Mouse (Mus musculus) MEL (cell line): ENCODE results near the gene Wasf2.

ENCODE experiments used
- CHD1 ChIP-seq: IDR thresholded peaks from 2 replicates; pipeline ENCODE4 v1.6.1; 2012; ENCODE audit warnings: low read depth, mild to moderate bottlenecking, inconsistent platforms, low read length, improper control_type of control experiment
- CTCF ChIP-seq, 3 experiments: IDR thresholded peaks in 2 of 3; conservative IDR thresholded peaks in 1 of 3; 2 replicates each; pipeline ENCODE4 v1.5.1; 2011 to 2012; ENCODE audit warnings: low read length in 3 of 3, low read depth in 2 of 3, mild to moderate bottlenecking in 2 of 3, improper control_type of control experiment in 1 of 3, inconsistent platforms in 1 of 3, mixed read lengths in 1 of 3, moderate library complexity in 1 of 3; ENCODE audit not compliant: control insufficient read depth in 1 of 3, insufficient read depth in 1 of 3, poor library complexity in 1 of 3, severe bottlenecking in 1 of 3
- E2F4 ChIP-seq: IDR thresholded peaks from 2 replicates; pipeline ENCODE4 v1.6.1; 2011; ENCODE audit warnings: low read depth, low read length, improper control_type of control experiment, borderline replicate concordance
- EP300 ChIP-seq, 2 experiments: IDR thresholded peaks; 2 replicates each; pipeline ENCODE4 v1.6.1; 2011; ENCODE audit warnings: improper control_type of control experiment in 2 of 2, low read length in 2 of 2, low read depth in 1 of 2, mild to moderate bottlenecking in 1 of 2
- GATA1 ChIP-seq: IDR thresholded peaks from 2 replicates; pipeline ENCODE4 v1.6.1; 2011; ENCODE audit warnings: low read depth, low read length, improper control_type of control experiment
- MYB ChIP-seq: IDR thresholded peaks from 2 replicates; pipeline ENCODE4 v1.6.1; 2011; ENCODE audit warnings: mild to moderate bottlenecking, low read depth, low read length, improper control_type of control experiment
- MYC ChIP-seq: IDR thresholded peaks from 2 replicates; pipeline ENCODE4 v1.6.1; 2011; ENCODE audit warnings: low read depth, mild to moderate bottlenecking, low read length, improper control_type of control experiment, moderate library complexity
- NELFE ChIP-seq: IDR thresholded peaks from 2 replicates; pipeline ENCODE4 v1.6.1; 2011; ENCODE audit warnings: low read depth, low read length, improper control_type of control experiment
- NRF1 ChIP-seq: IDR thresholded peaks from 2 replicates; pipeline ENCODE4 v1.6.1; 2014; ENCODE audit warnings: low read depth, mild to moderate bottlenecking, inconsistent platforms, low read length, improper control_type of control experiment, moderate library complexity; ENCODE audit not compliant: poor library complexity, insufficient read depth, severe bottlenecking
- POLR2A ChIP-seq, 2 experiments: IDR thresholded peaks; 2 replicates each; pipeline ENCODE4 v1.6.1; 2011 to 2012; ENCODE audit warnings: low read length in 2 of 2, mild to moderate bottlenecking in 2 of 2, control low read depth in 1 of 2, improper control_type of control experiment in 1 of 2, low read depth in 1 of 2, moderate library complexity in 1 of 2; ENCODE audit not compliant: control insufficient read depth in 1 of 2, insufficient read depth in 1 of 2, poor library complexity in 1 of 2
- POLR2AphosphoS5 ChIP-seq: IDR thresholded peaks from 2 replicates; pipeline ENCODE4 v1.6.1; 2012; ENCODE audit warnings: low read depth, borderline replicate concordance, mild to moderate bottlenecking, inconsistent platforms, low read length, moderate library complexity, mixed read lengths
- RCOR1 ChIP-seq: IDR thresholded peaks from 2 replicates; pipeline ENCODE4 v1.6.1; 2012; ENCODE audit warnings: low read depth, mild to moderate bottlenecking, inconsistent platforms, low read length, improper control_type of control experiment
- USF1 ChIP-seq: IDR thresholded peaks from 2 replicates; pipeline ENCODE4 v1.6.1; 2014; ENCODE audit warnings: low read depth, mild to moderate bottlenecking, inconsistent platforms, low read length, improper control_type of control experiment, moderate library complexity
- USF2 ChIP-seq, 2 experiments: IDR thresholded peaks; 2 replicates each; pipeline ENCODE4 v1.6.1; 2011 to 2012; ENCODE audit warnings: improper control_type of control experiment in 2 of 2, low read length in 2 of 2, borderline replicate concordance in 1 of 2, inconsistent platforms in 1 of 2, low read depth in 1 of 2, mild to moderate bottlenecking in 1 of 2; ENCODE audit not compliant: insufficient read depth in 1 of 2

DNA sequence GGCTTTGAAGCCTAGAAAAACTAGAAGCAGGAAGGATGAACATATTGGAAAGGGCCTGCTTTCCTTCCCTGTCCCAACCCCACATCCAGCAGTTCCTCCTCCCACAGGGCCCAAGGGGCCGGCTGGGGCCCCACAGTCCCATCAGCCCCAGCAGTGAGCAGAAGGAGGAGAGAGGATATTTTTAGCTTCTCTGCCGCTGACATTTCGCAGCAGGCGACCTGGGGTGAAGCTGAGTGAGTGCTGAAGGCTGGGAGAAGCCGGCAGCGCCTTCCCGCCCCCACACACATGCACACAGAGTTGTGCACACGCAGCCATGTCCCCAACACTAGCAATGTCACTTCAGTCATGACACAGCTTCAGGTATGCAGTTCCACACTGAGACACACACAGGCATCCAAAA lies 42.5 kb upstream of the Wasf2 start:
- TF ChIP-seq USF1 = no peak
- no peak for TF ChIP-seq GATA1
- TF ChIP-seq EP300 (IDR thresholded peaks at IDR 0.05; ENCODE audit: low read depth in 1 of 2, low read length in 2 of 2) = no peak
- no peak for TF ChIP-seq E2F4
- TF ChIP-seq CTCF (IDR thresholded peaks at IDR 0.05 in 2 of 3, conservative IDR thresholded peaks at IDR 0.05 in 1 of 3; ENCODE audit: control insufficient read depth in 1 of 3, insufficient read depth in 1 of 3, low read depth in 2 of 3, low read length in 3 of 3, poor library complexity in 1 of 3, severe bottlenecking in 1 of 3) = no peak
- TF ChIP-seq MYB = no peak
- no peak for TF ChIP-seq NRF1
- TF ChIP-seq CHD1 = no peak
- TF ChIP-seq POLR2A (IDR thresholded peaks at IDR 0.05; ENCODE audit: control insufficient read depth in 1 of 2, insufficient read depth in 1 of 2, low read depth in 1 of 2, low read length in 2 of 2, poor library complexity in 1 of 2) = no peak
- TF ChIP-seq POLR2AphosphoS5 = no peak
- TF ChIP-seq RCOR1 = no peak
- no peak for TF ChIP-seq USF2 (IDR thresholded peaks at IDR 0.05; ENCODE audit: borderline replicate concordance in 1 of 2, insufficient read depth in 1 of 2, low read depth in 1 of 2, low read length in 2 of 2)
- no peak for TF ChIP-seq MYC
- no peak for TF ChIP-seq NELFE
